Comparison of ENCODE assay signal across 8 mouse cellular contexts in genomic region chr1:74391844-74392441, GRCm38 (mm10). TPM values are rescaled to one million over a fixed set of nuclear protein-coding genes. Genes with fewer than 3 reads are reported as not detected.
DNase-seq lines count a peak whose midpoint lies in the region; ATAC-seq and TF ChIP-seq lines count a peak whose summit lies in the region.

No protein-coding gene starts in this region.

- H3K27me3 ChIP-seq in G1E (ENCODE audit: insufficient read depth, low read length) = no peaks in the 10 kb centered on the region
- H3K27me3 ChIP-seq in forebrain, embryonic 10.5 days (ENCODE audit: poor library complexity, severe bottlenecking) = peaks cover 30% of the 10 kb centered on the region
- H3K27me3 ChIP-seq in small intestine, adult 2 months (ENCODE audit: control insufficient read depth, insufficient read depth, low read length) = no peaks in the 10 kb centered on the region

- peaks cover 30% of the 10 kb centered on the region for H3K36me3 ChIP-seq in G1E (replicated peaks)
- peaks cover 23% of the 10 kb centered on the region for H3K36me3 ChIP-seq in forebrain, embryonic 10.5 days (replicated peaks)
- peaks cover 18% of the 10 kb centered on the region for H3K36me3 ChIP-seq in small intestine, adult 2 months (ENCODE audit: control insufficient read depth, insufficient read depth, low read length)

- H3K4me1 ChIP-seq in G1E (ENCODE audit: insufficient read depth, low read depth, low read length) = peaks cover 84% of the 10 kb centered on the region
- peaks cover 73% of the 10 kb centered on the region for H3K4me1 ChIP-seq in forebrain, embryonic 10.5 days
- peaks cover 12% of the 10 kb centered on the region for H3K4me1 ChIP-seq in small intestine, adult 2 months (ENCODE audit: control insufficient read depth, insufficient read depth, insufficient read length, low read length)

- DNase-seq in G1E (ENCODE audit: low spot score) = peak; percentile 89
- DNase-seq in brain, adult 2 months (ENCODE audit: low read depth, low spot score) = peak; percentile 42
- peak; percentile 68 for DNase-seq in forebrain, embryonic 10.5 days (ENCODE audit: extremely low spot score, low spot score)
- peak; percentile 84 to 86 for DNase-seq in heart, postnatal 14 days
- DNase-seq in layer of hippocampus, postnatal 25 days (ENCODE audit: extremely low spot score in 1 of 2, low spot score in 1 of 2) = peak; percentile 28 to 43

- intact Hi-C loops in heart, postnatal 14 days (cut with DNase I) = no loop called here

- no peaks in the 10 kb centered on the region; the same call in 1 of the 2 replicates for H3K9me3 ChIP-seq in G1E (replicated peaks)
- no peaks in the 10 kb centered on the region for H3K9me3 ChIP-seq in forebrain, embryonic 10.5 days

- under 1% methylated on average over 63 of the region's 63 CpGs for WGBS in forebrain, embryonic 10.5 days
- under 1% methylated on average over 63 of the region's 63 CpGs for WGBS in small intestine, adult 2 months

- peak overlapping the region; percentile 82 for H3K4me3 ChIP-seq in G1E (ENCODE audit: low read depth, low read length)
- peak overlapping the region; percentile 92 for H3K4me3 ChIP-seq in forebrain, embryonic 10.5 days
- H3K4me3 ChIP-seq in small intestine, adult 2 months (ENCODE audit: low read depth, low read length) = peak overlapping the region; percentile 98

- 0 out of 2 replicates have a peak, but pooled peaks have one; percentile 10 for TF ChIP-seq POLR2A in small intestine, adult 2 months (IDR thresholded peaks at IDR 0.05; ENCODE audit: low read depth, low read length)

- TF ChIP-seq CTCF in G1E (IDR thresholded peaks at IDR 0.05; ENCODE audit: low read depth, low read length) = no peak
- TF ChIP-seq CTCF in small intestine, adult 2 months (IDR thresholded peaks at IDR 0.05; ENCODE audit: extremely low read depth, insufficient read length, insufficient replicate concordance, low read depth, low read length) = no peak

- ATAC-seq in G1E (ENCODE audit: extremely low read depth, insufficient number of reproducible peaks, low FRiP score, poor library complexity, severe bottlenecking) = peak; percentile 35
- ATAC-seq in megakaryocyte progenitor cell, adult 5-6 weeks (replicated peaks; ENCODE audit: poor library complexity) = peak; percentile 39
- no peak for ATAC-seq in monocyte, adult 5-6 weeks (replicated peaks; ENCODE audit: insufficient number of reproducible peaks, low FRiP score, low TSS enrichment, poor library complexity, severe bottlenecking)

- H3K27ac ChIP-seq in forebrain, embryonic 10.5 days = peak overlapping the region; percentile 98
- peak overlapping the region; percentile 96 for H3K27ac ChIP-seq in small intestine, adult 2 months (ENCODE audit: insufficient read depth, low read depth, low read length)

RNA-seq across cellular contexts. Expression of gene Ctdsp1, which starts 0.6 kb away (rescaled TPM):
- total RNA-seq in G1E (2014; fragmentation: Nextera tagmentation) (154 and 171 TPM in 2 replicates), G1E (2017) (64.6 and 66.4 TPM in 2 replicates)
- 272 and 321 TPM in 2 replicates for polyA plus RNA-seq in G1E (2012)
- polyA plus RNA-seq in forebrain, embryonic 10.5 days (2016; fragmentation: Nextera tagmentation; extraction: Ambion mirVana) = 38.0 and 38.2 TPM in 2 replicates
- 100 to 1,000 TPM; 106 to 118 TPM for total RNA-seq in heart, postnatal 14 days (2021)
- 10 to 100 TPM; 32.2 to 34.1 TPM for total RNA-seq in layer of hippocampus, postnatal 25 days (2021)
- 79.1 and 89.1 TPM in 2 replicates for total RNA-seq in megakaryocyte progenitor cell, adult 5-6 weeks (2015)
- total RNA-seq in megakaryocyte progenitor cell, adult 5-6 weeks (2017) = 33.0 and 33.2 TPM in 2 replicates
- 58.4 and 177 TPM in 2 replicates for polyA plus RNA-seq in small intestine, adult 2 months (2012; rRNA removed)
- 31.8 to 64.2 TPM (median 34.4 TPM) in 3 replicates for total RNA-seq in monocyte, adult 5-6 weeks (2017)

RNA-seq across cellular contexts. Expression of gene Slc11a1, which starts 16.9 kb away (rescaled TPM):
- total RNA-seq in G1E (2014; fragmentation: Nextera tagmentation) (not detected in 2 replicates), G1E (2017) (0.23 and 0.60 TPM in 2 replicates)
- polyA plus RNA-seq in G1E (2012) = not detected in 2 replicates
- 2.7 and 2.9 TPM in 2 replicates for polyA plus RNA-seq in forebrain, embryonic 10.5 days (2016; fragmentation: Nextera tagmentation; extraction: Ambion mirVana)
- total RNA-seq in heart, postnatal 14 days (2021) = 1 to 10 TPM; 2.7 to 4.1 TPM
- 1 to 10 TPM; 1.7 to 4.2 TPM for total RNA-seq in layer of hippocampus, postnatal 25 days (2021)
- total RNA-seq in megakaryocyte progenitor cell, adult 5-6 weeks (2015) = 2.1 and 3.8 TPM in 2 replicates
- 0.95 and 1.7 TPM in 2 replicates for total RNA-seq in megakaryocyte progenitor cell, adult 5-6 weeks (2017)
- 12.7 and 17.9 TPM in 2 replicates for polyA plus RNA-seq in small intestine, adult 2 months (2012; rRNA removed)
- total RNA-seq in monocyte, adult 5-6 weeks (2017) = 180 to 306 TPM (median 249 TPM) in 3 replicates

RNA-seq across cellular contexts. Expression of gene Vil1, which starts 17.2 kb away (rescaled TPM):
- total RNA-seq in G1E (2014; fragmentation: Nextera tagmentation) (0.29 and 0.68 TPM in 2 replicates), G1E (2017) (0.29 and 1.1 TPM in 2 replicates)
- polyA plus RNA-seq in G1E (2012) = 0.11 and 0.35 TPM in 2 replicates
- polyA plus RNA-seq in forebrain, embryonic 10.5 days (2016; fragmentation: Nextera tagmentation; extraction: Ambion mirVana) = 0.12 and 0.17 TPM in 2 replicates
- under 1 TPM; 0.65 to 0.83 TPM for total RNA-seq in heart, postnatal 14 days (2021)
- 1 to 10 TPM in 1 of 2 experiments, under 1 TPM in 1; 0.52 to 1.1 TPM for total RNA-seq in layer of hippocampus, postnatal 25 days (2021)
- not detected in 2 replicates for total RNA-seq in megakaryocyte progenitor cell, adult 5-6 weeks (2015)
- not detected in 2 replicates for total RNA-seq in megakaryocyte progenitor cell, adult 5-6 weeks (2017)
- polyA plus RNA-seq in small intestine, adult 2 months (2012; rRNA removed) = 198 and 892 TPM in 2 replicates
- 0.87 to 1.9 TPM in 2 of 3 replicates, not detected in the other for total RNA-seq in monocyte, adult 5-6 weeks (2017)

RNA-seq across cellular contexts. Expression of gene Catip, which starts 30.0 kb away (rescaled TPM):
- total RNA-seq in G1E (2014; fragmentation: Nextera tagmentation) (not detected in 2 replicates), G1E (2017) (0.27 TPM in 1 of 2 replicates, not detected in the other)
- polyA plus RNA-seq in G1E (2012) = not detected in 2 replicates
- polyA plus RNA-seq in forebrain, embryonic 10.5 days (2016; fragmentation: Nextera tagmentation; extraction: Ambion mirVana) = 0.12 and 0.34 TPM in 2 replicates
- under 1 TPM; 0.12 to 0.67 TPM for total RNA-seq in heart, postnatal 14 days (2021)
- 1 to 10 TPM; 1.0 to 1.1 TPM for total RNA-seq in layer of hippocampus, postnatal 25 days (2021)
- 0.37 TPM in 1 of 2 replicates, not detected in the other for total RNA-seq in megakaryocyte progenitor cell, adult 5-6 weeks (2015)
- not detected in 2 replicates for total RNA-seq in megakaryocyte progenitor cell, adult 5-6 weeks (2017)
- 0.05 and 0.39 TPM in 2 replicates for polyA plus RNA-seq in small intestine, adult 2 months (2012; rRNA removed)
- 0.29 to 3.3 TPM (median 0.96 TPM) in 3 replicates for total RNA-seq in monocyte, adult 5-6 weeks (2017)

Comparison
In these comparisons a context has a peak if more than half of its experiments do, and no peak if none do; other contexts are left out.
1. DNase-seq: peak in every context shown above with its lines; median percentile 89 in G1E; 85 in heart, postnatal 14 days; 68 in forebrain, embryonic 10.5 days; 42 in brain, adult 2 months; 36 in layer of hippocampus, postnatal 25 days.
2. RNA of gene Slc11a1, which starts 16.9 kb away (total RNA-seq): 180 to 306 TPM in monocyte, adult 5-6 weeks; 1.7 to 4.2 TPM in layer of hippocampus, postnatal 25 days, 2.7 to 4.1 TPM in heart, postnatal 14 days, 0.95 to 3.8 TPM in megakaryocyte progenitor cell, adult 5-6 weeks and 0.23 to 0.60 TPM in G1E; every median in the first group is over 10 times any median in the second.
3. Peak in every context shown above with its lines, with median percentiles within 50 percentile points of each other: H3K4me3 ChIP-seq.